Comparison of ENCODE assay signal across 19 mouse cellular contexts in genomic region chr11:119987876-119988275, GRCm38 (mm10). TPM values are rescaled to one million over a fixed set of nuclear protein-coding genes. Genes with fewer than 3 reads are reported as not detected.
A peak's percentile ranks its signal among the peaks of the same experiment; 100 is the strongest.
DNase-seq lines count a peak whose midpoint lies in the region; ATAC-seq and TF ChIP-seq lines count a peak whose summit lies in the region.
"Had no signal": no experiment of that assay in that cellular context is flagged by ENCODE, and none has a peak within 500 bp of the region (broad histone marks: within the 10 kb centered on the region; RNA-seq: fewer than 3 reads in every experiment).

No protein-coding gene starts in this region.

- 87% methylated on average over 7 of the region's 7 CpGs for WGBS in hindbrain, embryonic 10.5 days
- WGBS in hindbrain, embryonic 16.5 days, result 81% methylated on average over 7 of the region's 7 CpGs
- 46% methylated on average over 7 of the region's 7 CpGs for WGBS in lung, postnatal 0 days
- 85% methylated on average over 7 of the region's 7 CpGs for WGBS in embryonic facial prominence, embryonic 15.5 days

- no peak for ATAC-seq in hindbrain, embryonic 16.5 days
- ATAC-seq in lung, postnatal 0 days, result no peak
- ATAC-seq in embryonic facial prominence, embryonic 15.5 days (ENCODE audit: insufficient number of reproducible peaks, low FRiP score, low TSS enrichment, low read depth), result no peak
- ATAC-seq: activated CD4-positive, CD25-positive, alpha-beta regulatory T cell, adult 4 months; CD4-positive, CD25-positive, alpha-beta regulatory T cell, adult 4 months; intestine, embryonic 15.5 days had no signal

- peaks cover 39% of the 10 kb centered on the region for H3K4me1 ChIP-seq in hindbrain, embryonic 10.5 days (replicated peaks)
- H3K4me1 ChIP-seq in hindbrain, embryonic 16.5 days (ENCODE audit: control insufficient read depth, insufficient read depth, low read depth, low read length), result peaks cover 23% of the 10 kb centered on the region
- H3K4me1 ChIP-seq in lung, postnatal 0 days (ENCODE audit: insufficient read depth, low read depth, low read length), result peaks cover 11% of the 10 kb centered on the region
- peaks cover 42% of the 10 kb centered on the region for H3K4me1 ChIP-seq in embryonic facial prominence, embryonic 15.5 days

- no peak for TF ChIP-seq EP300 in lung, postnatal 0 days (IDR thresholded peaks at IDR 0.05)

- DNase-seq in hindbrain, embryonic 10.5 days (ENCODE audit: low spot score), result no peak
- DNase-seq in lung, postnatal 0 days (ENCODE audit: low spot score), result no peak
- no peak for DNase-seq in lung, postnatal 36 days
- no peak for DNase-seq in frontal cortex, postnatal 10 days (ENCODE audit: low spot score in 2 of 2)
- DNase-seq in adrenal gland, adult 2 months, result no peak
- DNase-seq: liver, embryonic 13.5 days; lung, embryonic 14.5 days; thymus, adult 18-20 months; thymus, postnatal 4 days had no signal

- H3K27ac ChIP-seq in hindbrain, embryonic 10.5 days, result peak overlapping the region; percentile 74; the same call in 1 of the 2 replicates
- H3K27ac ChIP-seq in hindbrain, embryonic 16.5 days (ENCODE audit: low read depth, low read length), result no peak overlapping the region
- H3K27ac ChIP-seq in lung, postnatal 0 days (ENCODE audit: low read length), result 0 out of 2 replicates have a peak overlapping the region, but pooled peaks have one; percentile 2
- peak overlapping the region; percentile 78 for H3K27ac ChIP-seq in embryonic facial prominence, embryonic 15.5 days (replicated peaks)
- H3K27ac ChIP-seq: heart, adult 2 months; hindbrain, embryonic 13.5 days; liver, embryonic 13.5 days; midbrain, embryonic 12.5 days; neural tube, embryonic 12.5 days had no signal

- H3K4me2 ChIP-seq in hindbrain, embryonic 16.5 days (ENCODE audit: low read length), result no peak overlapping the region
- no peak overlapping the region for H3K4me2 ChIP-seq in lung, postnatal 0 days (replicated peaks; ENCODE audit: low read depth, low read length)
- no peak overlapping the region for H3K4me2 ChIP-seq in embryonic facial prominence, embryonic 15.5 days (replicated peaks)
- H3K4me2 ChIP-seq: embryonic facial prominence, embryonic 13.5 days; hindbrain, embryonic 13.5 days; intestine, embryonic 15.5 days; liver, embryonic 13.5 days; lung, embryonic 14.5 days; midbrain, embryonic 12.5 days; neural tube, embryonic 12.5 days had no signal

- no peak for TF ChIP-seq CTCF in lung, postnatal 0 days (IDR thresholded peaks at IDR 0.05)

- peaks cover 3% of the 10 kb centered on the region; the same call in 1 of the 2 replicates for H3K36me3 ChIP-seq in hindbrain, embryonic 10.5 days
- no peaks in the 10 kb centered on the region for H3K36me3 ChIP-seq in hindbrain, embryonic 16.5 days (ENCODE audit: control insufficient read depth, insufficient read depth, low read length)
- H3K36me3 ChIP-seq in lung, postnatal 0 days (ENCODE audit: insufficient read depth, low read length), result peaks cover 6% of the 10 kb centered on the region; the same call in 1 of the 2 replicates
- H3K36me3 ChIP-seq in embryonic facial prominence, embryonic 15.5 days, result peaks cover 25% of the 10 kb centered on the region
- H3K36me3 ChIP-seq: hindbrain, embryonic 13.5 days; intestine, embryonic 15.5 days; liver, embryonic 13.5 days; midbrain, embryonic 12.5 days; neural tube, embryonic 12.5 days had no signal

- H3K9ac ChIP-seq in hindbrain, embryonic 16.5 days (ENCODE audit: low read depth, low read length), result no peak overlapping the region
- no peak overlapping the region for H3K9ac ChIP-seq in lung, postnatal 0 days (replicated peaks; ENCODE audit: low read depth)
- H3K9ac ChIP-seq in embryonic facial prominence, embryonic 15.5 days, result no peak overlapping the region
- H3K9ac ChIP-seq: embryonic facial prominence, embryonic 13.5 days; hindbrain, embryonic 13.5 days; intestine, embryonic 15.5 days; liver, embryonic 13.5 days; lung, embryonic 14.5 days; midbrain, embryonic 12.5 days; neural tube, embryonic 12.5 days had no signal

- H3K27me3 ChIP-seq in hindbrain, embryonic 10.5 days (ENCODE audit: insufficient read depth, poor library complexity, severe bottlenecking), result 0 out of 2 replicates have a peak, but pooled peaks cover 3% of the 10 kb centered on the region
- H3K27me3 ChIP-seq in hindbrain, embryonic 16.5 days (replicated peaks; ENCODE audit: control insufficient read depth, insufficient read depth, low read length), result no peaks in the 10 kb centered on the region
- H3K27me3 ChIP-seq in lung, postnatal 0 days (replicated peaks; ENCODE audit: insufficient read depth, low read length), result no peaks in the 10 kb centered on the region
- H3K27me3 ChIP-seq in embryonic facial prominence, embryonic 15.5 days, result no peaks in the 10 kb centered on the region
- H3K27me3 ChIP-seq: embryonic facial prominence, embryonic 13.5 days; hindbrain, embryonic 13.5 days; intestine, embryonic 15.5 days; liver, embryonic 13.5 days; neural tube, embryonic 12.5 days had no signal

- no peaks in the 10 kb centered on the region for H3K9me3 ChIP-seq in hindbrain, embryonic 10.5 days
- H3K9me3 ChIP-seq in hindbrain, embryonic 16.5 days (ENCODE audit: control insufficient read depth, low read length), result no peaks in the 10 kb centered on the region
- H3K9me3 ChIP-seq in lung, postnatal 0 days (ENCODE audit: low read length), result no peaks in the 10 kb centered on the region
- no peaks in the 10 kb centered on the region for H3K9me3 ChIP-seq in embryonic facial prominence, embryonic 15.5 days (replicated peaks)
- H3K9me3 ChIP-seq: embryonic facial prominence, embryonic 13.5 days; hindbrain, embryonic 13.5 days; intestine, embryonic 15.5 days; liver, embryonic 13.5 days; midbrain, embryonic 12.5 days; neural tube, embryonic 12.5 days had no signal

- H3K4me3 ChIP-seq in hindbrain, embryonic 10.5 days, result no peak overlapping the region
- no peak overlapping the region for H3K4me3 ChIP-seq in hindbrain, embryonic 16.5 days (ENCODE audit: low read length)
- H3K4me3 ChIP-seq in lung, postnatal 0 days (ENCODE audit: low read depth, low read length), result no peak overlapping the region
- H3K4me3 ChIP-seq in embryonic facial prominence, embryonic 15.5 days (replicated peaks), result no peak overlapping the region
- H3K4me3 ChIP-seq: embryonic facial prominence, embryonic 13.5 days; heart, adult 2 months; hindbrain, embryonic 13.5 days; intestine, embryonic 15.5 days; liver, embryonic 13.5 days; midbrain, embryonic 12.5 days; neural tube, embryonic 12.5 days had no signal

RNA-seq across cellular contexts. Expression of gene Baiap2, which starts 45.3 kb away (rescaled TPM):
- 9.8 and 11.0 TPM in 2 replicates for polyA plus RNA-seq in hindbrain, embryonic 10.5 days (2016; fragmentation: Nextera tagmentation; extraction: Ambion mirVana)
- polyA plus RNA-seq in hindbrain, embryonic 16.5 days (2015; fragmentation: Nextera tagmentation; extraction: Ambion mirVana), result 22.8 and 23.9 TPM in 2 replicates
- polyA plus RNA-seq in lung, postnatal 0 days (2015; fragmentation: Nextera tagmentation; extraction: Ambion mirVana), result 42.9 and 52.6 TPM in 2 replicates
- polyA plus RNA-seq in embryonic facial prominence, embryonic 15.5 days (2015; fragmentation: Nextera tagmentation; extraction: Ambion mirVana), result 36.8 and 42.0 TPM in 2 replicates
- total RNA-seq in adrenal gland, adult 2 months (2021), result 10 to 100 TPM; 17.0 to 23.2 TPM
- 42.3 and 46.7 TPM in 2 replicates for polyA plus RNA-seq in adrenal gland, adult 2 months (2012; rRNA removed)

RNA-seq across cellular contexts. Expression of gene Aatk, which starts 59.1 kb away (rescaled TPM):
- polyA plus RNA-seq in hindbrain, embryonic 10.5 days (2016; fragmentation: Nextera tagmentation; extraction: Ambion mirVana), result 1.6 and 3.2 TPM in 2 replicates
- 35.6 and 46.6 TPM in 2 replicates for polyA plus RNA-seq in hindbrain, embryonic 16.5 days (2015; fragmentation: Nextera tagmentation; extraction: Ambion mirVana)
- polyA plus RNA-seq in lung, postnatal 0 days (2015; fragmentation: Nextera tagmentation; extraction: Ambion mirVana), result 1.4 and 1.7 TPM in 2 replicates
- polyA plus RNA-seq in embryonic facial prominence, embryonic 15.5 days (2015; fragmentation: Nextera tagmentation; extraction: Ambion mirVana), result 7.5 and 7.8 TPM in 2 replicates
- 10 to 100 TPM in 1 of 2 experiments, 1 to 10 TPM in 1; 9.9 to 15.5 TPM for total RNA-seq in adrenal gland, adult 2 months (2021)
- polyA plus RNA-seq in adrenal gland, adult 2 months (2012; rRNA removed), result 26.3 and 44.1 TPM in 2 replicates
- polyA plus RNA-seq: activated CD4-positive, CD25-positive, alpha-beta regulatory T cell, adult 4 months; CD4-positive, CD25-positive, alpha-beta regulatory T cell, adult 4 months had no signal
